Mouse (Mus musculus) induced T-regulatory cell, adult 2 months (primary cell): ENCODE results near the gene Pklr.

ENCODE experiments used
- DNase-seq: peaks from one replicate; pipeline ENCODE4 v3.0.0-alpha.2; 2012; ENCODE audit warnings: low read depth

The Pklr gene

DNA sequence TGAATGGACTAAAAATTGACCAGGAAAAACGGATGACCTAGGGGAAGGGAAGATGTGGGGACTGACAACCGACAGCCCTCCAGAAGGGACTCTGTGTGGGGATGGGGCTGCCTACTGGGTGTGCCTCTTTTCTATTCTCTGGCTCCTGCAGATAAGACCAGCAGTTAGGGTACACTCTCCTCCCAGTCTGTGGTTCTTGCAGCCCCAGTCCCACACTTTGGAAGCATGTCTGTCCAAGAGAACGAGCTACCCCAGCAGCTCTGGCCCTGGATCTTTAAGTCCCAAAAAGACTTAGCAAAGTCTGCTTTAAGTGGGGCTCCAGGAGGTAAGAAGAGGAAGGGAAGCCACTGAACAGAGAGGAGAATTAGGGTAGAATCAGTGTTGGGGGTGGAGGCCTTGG is at the start of gene Pklr:
Pklr (plus strand) TSS at position 185 of the 400 bp plus-strand sequence.
- no peak for DNase-seq

DNA sequence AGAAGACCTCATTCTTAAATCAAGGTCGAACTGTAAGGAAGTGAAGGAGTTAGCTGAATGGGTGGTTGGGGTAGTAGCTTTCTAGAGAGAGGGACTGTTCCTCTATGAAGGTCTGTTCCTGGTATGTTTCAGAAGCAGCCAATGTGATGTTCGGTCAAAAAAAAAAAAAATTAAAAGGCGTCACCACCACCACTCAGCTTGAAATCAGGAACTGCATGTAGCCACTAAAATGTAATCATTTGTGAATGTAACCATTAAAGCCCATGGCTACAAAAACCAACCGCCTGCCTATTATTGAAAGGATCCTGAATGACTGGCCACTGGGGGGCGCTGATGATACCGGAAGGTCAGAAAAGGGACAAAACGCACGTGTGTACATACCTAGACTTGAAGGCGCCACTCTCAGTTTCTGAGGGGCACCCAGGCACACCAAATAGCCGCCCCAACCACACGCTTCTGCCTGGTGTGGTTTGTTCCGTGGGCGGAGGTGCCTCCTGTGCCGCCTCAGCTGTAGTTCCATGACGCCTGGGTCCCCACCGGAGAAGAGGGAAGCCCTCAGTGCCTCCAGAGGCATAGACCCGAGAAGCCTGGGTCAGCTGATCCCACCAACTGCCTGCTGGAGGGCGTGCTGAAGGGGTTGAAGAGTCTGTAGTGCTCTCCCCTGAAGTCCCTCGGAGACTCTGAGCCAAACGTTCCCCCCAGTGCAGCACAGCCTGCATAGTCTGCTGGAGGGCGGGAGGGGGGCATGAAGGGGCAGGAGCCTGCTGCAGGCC is 48.4 kb upstream of the Pklr start:
- DNase-seq: peak; percentile 96

DNA sequence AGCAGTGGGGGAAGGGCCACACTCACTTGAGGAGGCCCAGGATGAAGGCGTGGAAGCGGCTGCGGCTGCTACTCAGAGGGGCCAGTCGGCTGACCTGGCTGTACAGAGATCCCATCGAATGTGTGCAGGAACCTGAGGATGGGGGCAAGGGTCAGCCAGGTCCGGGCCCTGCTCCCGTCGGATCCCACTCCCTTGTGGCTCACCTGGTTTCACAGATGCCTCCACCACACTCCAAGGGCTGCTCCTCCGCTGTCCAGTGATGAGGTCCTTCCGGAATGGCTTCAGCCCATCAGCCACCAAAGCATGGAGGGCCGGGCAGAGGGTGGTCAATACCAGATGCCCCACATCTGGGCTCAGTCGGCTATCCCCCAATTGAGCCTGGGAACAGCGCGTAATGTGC is 47.0 kb upstream of the Pklr start:
- DNase-seq: no peak

DNA sequence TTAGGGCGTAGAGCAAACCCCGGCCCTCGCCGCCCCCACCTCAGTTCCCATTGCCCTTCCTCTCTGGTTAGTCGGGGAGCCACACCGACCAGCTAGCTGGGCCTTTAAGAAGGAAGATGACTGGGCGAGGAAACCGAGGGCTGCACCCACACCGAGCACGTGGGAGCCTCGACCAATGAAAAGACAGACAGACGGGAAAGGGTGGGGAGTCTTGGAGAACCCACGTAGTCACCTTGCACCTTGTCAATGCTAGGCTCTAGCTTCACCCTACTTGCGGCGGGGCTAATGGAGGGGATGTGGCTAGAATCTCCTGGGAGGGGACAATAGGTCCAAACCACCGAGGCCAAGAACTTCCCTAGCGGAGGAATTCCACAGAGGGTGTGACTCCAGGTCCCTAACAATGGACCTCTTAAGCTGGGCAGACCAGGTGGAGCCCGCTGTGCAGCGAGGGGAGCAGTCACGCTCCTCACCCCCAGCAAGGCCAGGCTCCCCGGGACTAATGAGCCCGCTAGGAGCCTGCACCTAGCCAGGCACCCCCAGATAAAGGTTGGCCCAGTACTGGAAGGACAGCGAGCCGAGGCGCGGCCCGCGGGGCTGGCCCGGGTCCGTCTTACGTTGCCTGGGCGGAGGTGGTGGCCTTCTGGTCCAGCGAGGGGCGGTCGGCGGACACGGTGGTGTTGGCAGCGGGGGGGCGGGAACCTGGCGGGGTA is 45.9 kb upstream of the Pklr start:
- DNase-seq: peak; percentile 96

DNA sequence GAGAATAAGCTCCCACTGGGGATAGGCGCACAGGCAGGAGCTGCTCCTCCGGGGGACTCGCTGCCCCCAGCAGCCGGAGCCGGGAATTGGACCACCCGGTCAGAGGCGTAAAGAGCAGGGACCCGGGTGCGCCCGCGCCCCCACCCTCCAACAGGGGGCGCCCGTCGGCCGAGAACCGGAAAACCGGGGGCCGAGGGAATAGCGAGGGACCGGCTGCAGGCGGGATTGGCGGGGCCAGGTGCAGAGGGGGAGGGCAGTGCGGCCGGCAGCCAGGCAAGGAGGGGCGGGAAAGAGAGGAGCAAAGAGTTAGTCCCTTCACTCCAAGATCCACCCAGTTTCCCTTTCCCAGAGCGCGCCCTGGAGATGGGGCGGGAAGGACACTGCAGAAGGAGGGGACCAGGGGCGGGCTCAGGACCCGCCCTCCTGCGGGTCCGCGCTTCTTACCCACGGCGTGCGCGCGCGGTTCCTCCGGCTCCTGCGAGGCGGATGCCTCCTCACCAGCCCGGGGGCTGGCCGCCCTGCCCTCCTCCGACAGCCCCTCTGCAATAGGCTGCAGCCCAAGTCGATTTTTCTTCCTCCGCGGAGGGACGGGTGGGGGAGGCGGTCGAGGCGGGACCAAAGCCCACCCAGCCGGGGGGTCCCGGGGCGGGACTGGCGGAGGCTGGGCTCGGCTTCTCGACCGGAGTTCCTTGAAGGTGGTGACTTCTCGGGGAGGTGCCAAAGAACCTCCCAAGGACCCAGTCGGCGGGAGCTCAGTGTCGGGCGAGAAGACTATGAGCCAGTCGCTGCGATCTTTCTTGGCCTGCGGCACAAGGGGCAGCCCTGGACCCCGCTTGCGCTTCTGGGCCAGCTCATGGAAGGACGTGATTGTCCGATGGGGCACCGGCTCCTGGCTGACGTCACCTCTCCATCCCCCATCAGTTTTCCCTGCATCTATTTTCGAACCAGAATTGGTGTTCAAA is 45.0 kb upstream of the Pklr start:
- DNase-seq: peak; percentile 85

DNA sequence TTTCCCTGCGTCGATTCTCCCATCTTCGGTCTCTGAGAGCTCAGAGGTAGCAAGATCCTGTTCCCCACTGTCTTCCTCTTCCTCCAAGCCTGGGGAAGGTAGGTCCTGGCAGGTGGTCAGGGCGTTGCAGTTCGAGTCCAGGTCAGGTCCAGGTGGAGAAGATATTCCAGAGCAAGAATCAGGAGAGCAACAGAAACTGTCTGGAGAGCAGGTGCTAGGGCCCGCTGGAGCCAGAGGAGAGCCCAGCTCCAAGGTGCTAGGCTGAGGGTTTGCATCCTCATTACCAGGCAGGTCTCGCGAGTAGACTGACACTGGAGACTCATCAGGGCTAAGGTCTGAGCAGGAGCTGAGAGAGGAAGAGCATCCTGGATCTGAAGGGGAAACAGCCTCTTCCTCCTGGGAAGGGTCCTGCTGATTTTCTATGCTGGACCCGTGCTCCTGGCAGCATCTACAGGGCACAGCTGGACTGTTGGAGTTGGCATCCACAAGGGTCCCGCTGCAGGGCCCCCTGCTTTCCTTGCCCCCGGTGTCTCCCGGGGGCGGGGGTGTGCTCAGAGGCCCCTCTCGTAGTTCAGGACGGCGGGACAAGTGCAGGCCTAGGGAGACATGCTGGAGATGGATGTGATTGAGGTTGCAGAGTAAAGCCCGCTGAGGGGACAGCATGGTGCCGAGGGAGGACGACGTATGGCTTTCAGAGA is 44.0 kb upstream of the Pklr start:
- peak; percentile 37 for DNase-seq

DNA sequence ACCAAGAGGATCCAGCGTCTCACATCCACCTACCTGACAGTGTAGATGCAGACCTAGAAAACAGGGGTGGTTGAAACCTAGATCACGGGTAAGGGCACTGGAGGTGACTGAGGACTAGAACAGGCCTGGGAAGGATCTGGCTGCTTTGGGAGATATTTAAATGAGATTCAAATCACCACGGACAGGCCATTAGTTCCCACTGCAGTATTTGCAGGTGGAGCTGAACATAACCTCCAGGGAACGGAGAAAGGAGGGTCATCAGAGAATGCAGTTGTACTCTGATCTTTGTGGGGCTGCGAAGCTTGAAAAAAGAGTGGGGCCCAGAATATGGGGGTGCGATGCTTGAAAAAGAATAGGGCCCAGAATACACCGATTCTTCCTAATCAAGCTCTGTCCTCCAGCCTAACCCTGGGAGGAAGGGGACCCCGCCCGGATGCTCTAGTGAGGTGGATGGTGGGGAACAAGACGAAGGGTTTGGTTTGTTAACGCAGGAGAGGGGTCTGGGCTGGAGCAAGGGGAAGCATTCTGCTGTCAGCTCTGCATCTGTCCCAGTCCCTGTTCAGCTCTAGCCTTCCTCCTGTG is 43.3 kb upstream of the Pklr start:
- DNase-seq: peak; percentile 33

DNA sequence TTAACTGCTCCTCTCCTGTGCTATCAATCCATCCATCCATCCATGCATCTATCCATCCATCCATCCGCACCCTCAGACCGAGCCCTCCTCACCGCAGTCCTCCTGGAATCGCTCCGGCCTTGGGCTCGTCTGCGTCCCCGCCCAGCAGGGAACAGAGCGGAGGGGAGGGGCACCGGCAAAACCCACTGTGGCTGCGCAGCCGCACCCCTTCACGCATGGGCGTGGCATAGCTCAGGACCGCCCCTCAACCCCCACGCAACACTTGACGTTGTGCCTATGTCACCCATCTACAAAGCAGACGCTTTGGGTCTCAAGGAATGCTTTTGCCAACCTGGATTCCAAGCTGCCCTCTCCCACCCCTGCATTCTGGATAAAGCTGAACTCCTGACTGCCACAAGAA is 42.8 kb upstream of the Pklr start, which contains the start of gene Rusc1:
Rusc1 (minus strand) TSS at position 137 of the 400 bp plus-strand sequence.
- peak; percentile 77 for DNase-seq

DNA sequence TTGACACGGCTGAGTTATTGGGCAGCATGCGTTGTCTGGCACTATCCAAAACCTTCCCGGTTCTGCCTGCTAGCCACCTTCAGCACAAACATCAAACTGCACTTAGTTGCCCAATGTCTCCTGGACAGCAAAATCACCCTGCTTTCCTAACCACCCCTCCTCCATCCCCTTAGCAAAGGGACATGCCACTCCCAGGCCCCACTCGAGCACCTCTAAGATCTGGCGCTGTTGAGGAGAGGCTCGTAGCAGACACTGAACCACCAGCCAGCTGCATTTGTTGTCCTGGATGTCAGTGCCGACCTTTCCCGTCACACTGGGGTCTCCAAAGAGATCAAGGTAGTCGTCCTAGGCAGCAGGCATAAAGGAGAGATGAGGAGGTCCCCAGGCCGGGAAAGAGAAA is 41.9 kb upstream of the Pklr start:
- no peak for DNase-seq

DNA sequence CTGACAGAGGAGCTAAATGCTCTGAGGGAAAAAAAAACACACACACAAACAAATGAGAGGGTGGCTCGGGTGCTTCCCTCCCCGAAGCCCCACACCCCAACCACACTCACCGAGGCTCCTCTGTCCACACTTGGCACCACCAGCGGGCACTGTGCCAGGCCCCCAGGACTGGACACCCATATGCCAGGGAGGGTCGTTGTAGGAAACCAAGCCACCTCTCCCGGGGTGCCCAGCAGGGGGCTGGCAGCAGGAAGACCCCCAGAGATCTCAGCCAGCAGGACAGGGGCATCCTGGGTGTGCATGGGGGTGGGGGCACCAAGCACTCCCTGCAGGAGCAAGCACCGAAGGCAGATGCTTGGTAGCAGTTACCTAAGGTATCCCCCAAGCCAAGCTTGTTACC is 35.1 kb upstream of the Pklr start, which contains the start of gene Gm43738:
Gm43738 (minus strand) TSS at position 289 of the 400 bp plus-strand sequence.
- DNase-seq: no peak

DNA sequence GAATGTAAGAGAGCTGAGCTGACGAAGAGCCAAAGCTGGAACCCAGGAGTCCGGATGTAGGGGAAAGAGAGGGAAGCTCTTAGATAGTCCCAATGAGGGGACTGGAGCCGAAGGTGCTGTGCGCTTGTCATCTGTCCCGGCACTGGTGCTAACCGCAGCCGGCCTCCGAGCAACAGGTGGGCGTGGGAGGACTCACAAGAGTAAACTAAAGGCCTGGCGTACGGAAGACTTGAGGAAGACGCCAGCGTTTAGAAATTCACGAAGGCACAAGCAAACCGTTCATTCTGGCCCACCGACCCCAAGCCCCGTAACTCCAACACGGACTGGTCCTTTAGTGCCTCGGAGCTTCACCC is 34.5 kb upstream of the Pklr start:
- no peak for DNase-seq

DNA sequence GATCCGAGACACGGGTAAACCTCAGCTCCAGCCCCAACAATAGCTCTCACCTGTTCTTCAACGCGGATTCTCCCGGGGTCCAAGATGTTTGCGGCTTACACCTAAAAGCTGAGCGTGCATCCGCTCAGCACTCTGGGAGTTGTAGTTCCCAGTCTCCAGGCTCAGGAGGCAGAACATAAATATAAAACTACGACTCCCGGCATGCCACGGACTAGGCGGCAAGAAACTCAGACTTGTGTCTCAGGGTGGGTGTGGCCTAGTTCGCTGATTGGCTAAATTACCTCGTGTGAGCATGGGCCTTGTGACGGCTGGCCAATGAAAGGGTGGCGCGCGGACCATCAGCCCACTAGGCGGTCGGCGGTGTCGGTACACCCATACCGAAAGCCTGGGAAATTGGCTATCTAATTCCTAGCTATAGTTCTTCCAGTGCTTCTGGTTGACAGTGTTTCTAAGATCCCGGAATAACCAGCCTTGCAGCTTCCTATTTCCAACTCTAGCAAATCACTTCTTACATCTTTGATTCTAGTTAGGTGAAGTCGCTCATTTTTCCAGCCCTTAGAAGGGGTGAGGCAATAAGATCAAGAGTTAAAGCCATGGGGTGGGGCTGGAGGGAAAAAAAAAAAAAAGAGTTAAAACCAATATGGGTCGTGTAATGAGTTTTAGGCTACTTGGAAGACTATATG is 34.0 kb upstream of the Pklr start, which contains the start of gene Fdps:
Fdps (minus strand) TSS at position 148 of the 683 bp plus-strand sequence.
- peak; percentile 99 for DNase-seq

DNA sequence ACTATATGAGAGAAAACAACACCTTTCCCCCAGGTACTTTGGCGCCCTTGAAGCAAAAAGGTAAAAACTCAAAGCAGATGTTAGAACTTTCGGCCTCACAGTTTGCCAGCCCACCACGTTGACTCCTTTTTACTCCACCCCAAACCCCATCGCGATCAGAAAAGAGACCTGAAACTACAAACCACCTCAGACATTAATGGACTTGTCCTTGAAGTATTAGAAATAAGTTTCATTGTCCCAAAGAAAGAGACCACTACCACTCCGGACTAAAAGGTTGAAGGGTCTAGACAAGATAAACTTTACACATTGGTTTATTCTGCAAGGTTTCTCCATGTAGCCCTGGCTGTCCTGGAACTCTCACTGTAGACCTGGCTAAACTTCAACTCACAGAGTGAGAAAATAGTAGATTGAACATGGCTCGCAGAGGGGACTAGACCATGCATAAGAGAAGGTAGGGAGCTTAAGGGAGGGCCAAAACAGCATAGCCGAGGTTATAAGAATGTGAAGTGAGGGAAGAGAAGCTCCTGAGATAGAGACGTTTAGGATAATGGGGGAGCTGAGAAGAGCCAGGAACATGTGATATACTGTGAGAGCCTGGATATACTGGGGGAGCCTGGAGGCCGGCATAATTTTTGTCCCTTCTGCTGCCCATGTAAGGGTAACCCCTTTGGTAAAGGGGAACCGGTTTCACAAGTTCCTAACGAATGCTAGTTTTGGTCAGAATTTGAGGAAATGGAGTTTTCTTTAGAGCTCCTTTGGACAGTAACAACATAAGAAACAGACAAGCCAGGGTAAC is 33.2 kb upstream of the Pklr start:
- DNase-seq: no peak

DNA sequence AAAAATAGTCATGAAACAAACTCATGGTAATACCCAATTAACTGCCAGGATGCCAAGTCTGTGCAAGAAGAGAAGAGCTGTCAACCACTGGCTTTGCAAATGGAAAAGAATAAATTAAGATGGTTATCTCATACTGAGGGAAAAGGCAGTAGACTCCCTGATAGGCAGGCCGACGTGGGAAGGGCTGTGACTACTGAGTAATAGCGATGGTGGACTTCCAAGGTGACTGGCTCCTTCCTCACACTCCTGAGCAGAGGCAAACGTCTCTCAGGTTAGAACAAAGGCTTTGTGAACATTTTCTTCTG is 32.7 kb upstream of the Pklr start:
- no peak for DNase-seq

DNA sequence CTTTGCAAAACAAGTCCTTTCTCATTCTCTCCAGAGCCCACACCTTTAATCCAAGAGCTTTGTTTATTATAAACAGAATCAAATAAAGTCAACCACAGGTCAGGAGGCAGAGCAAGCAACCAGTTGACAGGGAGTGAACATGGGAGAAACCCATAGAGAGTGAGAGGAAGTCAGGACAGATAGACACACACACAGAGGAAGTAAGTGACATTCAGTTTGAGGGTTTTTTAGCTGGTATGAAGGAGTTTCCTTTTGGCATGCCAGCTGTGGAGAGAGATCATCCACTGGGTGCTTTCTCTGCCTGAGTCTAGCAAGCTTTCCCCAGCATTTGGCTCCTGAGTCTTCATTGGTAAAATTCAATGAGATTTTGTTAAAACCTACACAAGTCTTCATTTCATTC is 29.1 kb upstream of the Pklr start:
- no peak for DNase-seq

DNA sequence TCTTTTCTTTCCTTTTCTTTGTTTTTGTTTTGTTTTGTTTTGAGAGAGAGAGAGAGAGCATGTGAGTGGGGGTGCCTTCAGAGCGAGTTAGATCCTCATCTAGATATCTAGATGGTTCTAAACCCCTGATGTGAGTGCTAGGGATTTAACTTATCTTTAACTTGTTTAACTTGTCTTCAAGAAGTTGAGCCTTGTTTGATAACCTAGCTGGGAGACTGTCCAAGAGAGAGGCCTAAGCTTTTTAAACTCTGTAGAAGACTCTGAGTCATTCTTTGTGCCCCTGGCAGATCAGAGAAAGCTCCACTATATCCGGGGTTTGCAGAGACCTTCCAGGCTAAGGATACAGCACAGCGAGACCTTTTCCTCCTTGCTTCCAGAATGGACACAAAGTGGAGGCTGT is 28.4 kb upstream of the Pklr start:
- DNase-seq: no peak

DNA sequence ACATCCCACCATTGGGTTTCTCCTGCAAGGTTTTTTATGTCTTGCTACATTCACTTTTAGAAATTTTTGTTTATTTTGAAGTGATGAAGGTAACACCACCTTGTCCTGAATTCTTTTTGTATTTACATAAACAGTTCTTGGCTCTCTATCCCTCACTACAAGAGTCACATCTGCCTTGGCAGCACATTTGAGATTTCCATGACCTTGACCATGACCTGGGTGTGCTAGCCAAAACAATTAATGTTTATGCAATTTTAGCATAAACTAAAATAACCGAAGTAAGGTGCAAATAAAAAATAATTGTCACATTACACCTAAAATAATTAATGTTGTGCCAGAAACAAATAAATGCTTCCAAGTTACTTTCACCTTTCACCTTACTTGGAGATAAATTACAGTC is 27.8 kb upstream of the Pklr start:
- no peak for DNase-seq

DNA sequence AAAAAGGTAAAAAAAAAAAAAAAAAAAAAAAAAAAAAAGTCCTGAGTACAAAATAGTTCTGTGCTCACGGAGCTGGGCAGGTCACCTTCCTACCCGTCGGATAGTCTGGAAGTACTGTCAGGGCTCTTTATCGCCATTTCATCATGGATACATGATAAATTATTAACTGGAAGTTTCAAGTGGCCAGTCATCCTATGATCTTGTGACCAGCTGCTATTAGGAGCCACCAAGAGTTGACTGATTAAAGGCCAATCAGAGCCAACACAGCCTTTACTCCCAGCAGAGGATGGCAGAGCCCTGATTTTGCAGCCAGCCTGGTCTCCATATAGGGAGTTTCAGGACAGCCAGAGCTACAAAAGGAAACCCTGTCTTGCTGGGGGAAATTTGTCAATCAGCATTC is 22.9 kb upstream of the Pklr start:
- DNase-seq: no peak

DNA sequence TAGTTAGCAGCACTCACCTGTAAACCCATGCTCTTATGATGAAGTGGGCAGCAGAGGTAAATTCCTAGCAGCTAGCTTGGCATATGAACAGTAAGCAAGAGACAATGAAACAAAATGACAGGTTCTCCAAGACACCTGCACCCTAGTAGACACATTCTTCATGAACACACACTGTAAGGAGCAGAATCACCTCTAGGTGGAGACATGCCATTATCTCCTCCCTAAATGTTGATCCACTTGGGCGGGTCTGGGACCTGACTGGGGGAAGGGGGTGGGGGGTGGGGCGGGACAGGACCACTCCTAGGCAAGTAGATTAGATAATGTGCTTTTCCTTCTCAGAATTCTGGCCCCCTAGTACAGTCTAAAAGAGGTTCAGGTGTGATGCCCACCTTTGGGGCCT is 20.4 kb upstream of the Pklr start:
- peak; percentile 79 for DNase-seq

DNA sequence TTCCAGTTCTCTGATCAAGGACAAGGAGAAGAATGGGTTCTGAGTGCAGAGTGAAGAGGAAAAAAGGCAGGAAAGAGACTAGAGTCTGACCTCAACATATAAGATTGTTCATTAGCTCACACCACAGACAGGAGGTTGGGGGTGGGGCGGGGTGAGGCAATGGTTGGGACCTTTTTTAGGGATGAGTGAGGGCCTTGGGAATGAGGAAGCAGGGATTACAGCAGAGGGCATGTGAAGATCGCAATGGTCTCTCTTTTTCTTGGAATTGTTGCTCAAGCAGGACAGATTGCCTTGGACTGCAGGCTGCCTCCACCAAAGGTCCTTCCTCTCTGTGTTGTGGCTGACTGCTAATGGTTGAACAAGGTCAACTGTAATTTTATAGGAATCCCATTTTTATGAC is 12.6 kb upstream of the Pklr start:
- no peak for DNase-seq
